Mouse (Mus musculus) pancreas, adult 10 weeks (tissue): ENCODE data around the gene Nxnl1. TPM values are rescaled to one million over a fixed set of nuclear protein-coding genes. Genes with fewer than 3 reads are reported as not detected.

Experiments used
- polyA plus RNA-seq: library from polyadenylated mRNA; stranded (reverse); fragments of 350-450 nt; fragmentation: Illumina TruSeq; extraction: RNeasy Lipid Tissue Mini Kit (QIAGEN cat#74804); gene quantifications from one replicate; pipeline ENCODE4 v1.2.3, GENCODE M21; 2015; ENCODE audit warnings: low read depth, low replicate concordance; ENCODE audit not compliant: insufficient read depth

Gene Nxnl1
- not detected for polyA plus RNA-seq

DNA sequence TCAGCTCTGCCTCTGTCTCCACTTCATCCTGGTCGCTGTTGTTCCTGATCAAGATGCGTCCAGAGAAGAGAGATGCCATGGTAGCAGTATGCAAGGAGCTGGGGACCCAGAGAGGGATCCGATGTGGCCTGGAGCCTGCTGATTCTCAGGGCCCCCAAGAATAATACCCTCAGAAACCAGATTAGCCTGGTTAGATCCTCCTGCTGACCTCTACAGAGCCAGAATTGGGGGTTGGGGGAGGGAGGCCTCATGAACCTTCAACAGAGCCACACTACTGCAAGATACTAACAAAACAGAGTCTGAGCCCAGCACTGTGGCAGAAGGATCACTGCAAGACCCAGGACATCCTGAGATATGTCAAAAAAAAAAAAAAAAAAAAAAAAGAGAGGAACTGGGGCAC, at the start of gene Nxnl1:
Gene Nxnl1, minus strand, starts transcription at position 101 of the 400 bp plus-strand sequence.

DNA sequence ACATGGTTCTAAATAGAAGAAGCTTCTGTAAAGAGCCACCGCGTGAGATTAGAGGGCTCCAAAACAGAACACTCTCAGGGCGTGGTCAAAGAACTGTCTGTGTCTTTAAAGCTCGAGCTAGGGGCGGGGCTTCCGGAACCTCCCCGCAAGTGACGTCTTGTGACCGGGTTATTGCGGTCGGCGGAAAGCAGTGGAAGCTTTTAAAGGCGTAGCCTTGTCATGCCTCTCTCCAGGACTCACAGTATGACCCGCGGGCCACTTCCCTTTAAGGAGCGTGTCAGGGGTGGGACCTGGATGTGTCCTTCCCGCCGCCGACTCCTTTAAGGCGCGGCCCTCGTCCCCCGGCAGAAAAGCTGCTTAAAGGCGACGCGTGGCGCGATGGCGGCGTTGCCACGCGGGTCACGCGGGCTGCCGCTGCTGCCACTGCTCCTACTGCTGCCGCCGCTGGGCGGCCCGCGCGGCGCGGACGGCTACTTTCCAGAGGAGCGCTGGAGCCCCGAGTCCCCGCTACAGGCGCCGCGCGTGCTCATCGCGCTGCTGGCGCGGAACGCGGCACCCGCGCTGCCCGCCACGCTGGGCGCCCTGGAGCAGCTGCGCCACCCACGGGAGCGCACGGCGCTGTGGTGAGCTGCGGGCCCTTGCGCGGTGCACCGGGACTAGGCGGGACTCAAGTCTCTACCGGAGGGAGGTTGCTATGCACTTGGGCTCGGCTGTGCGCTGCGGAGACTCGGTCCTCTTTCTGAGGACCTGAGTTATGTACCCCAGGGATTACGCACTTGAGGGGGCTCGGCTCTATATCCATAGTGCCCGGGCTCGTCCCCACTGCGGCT, 44.6 kb upstream of the Nxnl1 start, which contains the start of gene Colgalt1:
Gene Colgalt1, plus strand, starts transcription at position 177 of the 830 bp plus-strand sequence.

DNA sequence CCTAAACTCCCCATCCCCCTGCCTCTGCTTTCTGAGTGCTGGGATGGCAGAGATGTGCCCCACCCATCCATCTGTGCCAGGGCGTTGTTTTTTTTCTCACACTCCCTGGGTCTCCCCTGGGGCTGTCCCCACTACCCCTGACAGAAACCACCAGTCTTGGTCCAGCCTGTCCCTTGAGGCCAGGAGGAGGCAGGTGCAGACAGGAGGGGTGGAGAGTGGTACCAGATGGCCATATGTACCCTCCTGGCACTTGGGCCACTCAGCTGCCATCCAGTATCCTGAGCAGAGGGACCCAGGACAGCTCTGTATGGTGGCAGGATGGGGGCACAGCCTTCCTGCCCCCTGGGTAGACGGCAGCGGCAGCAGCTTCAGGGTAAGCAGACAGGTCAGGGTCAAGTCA, 31.1 kb upstream of the Nxnl1 start, which contains the start of gene Fam129c:
Gene Fam129c, plus strand, starts transcription at position 198 of the 400 bp plus-strand sequence.

DNA sequence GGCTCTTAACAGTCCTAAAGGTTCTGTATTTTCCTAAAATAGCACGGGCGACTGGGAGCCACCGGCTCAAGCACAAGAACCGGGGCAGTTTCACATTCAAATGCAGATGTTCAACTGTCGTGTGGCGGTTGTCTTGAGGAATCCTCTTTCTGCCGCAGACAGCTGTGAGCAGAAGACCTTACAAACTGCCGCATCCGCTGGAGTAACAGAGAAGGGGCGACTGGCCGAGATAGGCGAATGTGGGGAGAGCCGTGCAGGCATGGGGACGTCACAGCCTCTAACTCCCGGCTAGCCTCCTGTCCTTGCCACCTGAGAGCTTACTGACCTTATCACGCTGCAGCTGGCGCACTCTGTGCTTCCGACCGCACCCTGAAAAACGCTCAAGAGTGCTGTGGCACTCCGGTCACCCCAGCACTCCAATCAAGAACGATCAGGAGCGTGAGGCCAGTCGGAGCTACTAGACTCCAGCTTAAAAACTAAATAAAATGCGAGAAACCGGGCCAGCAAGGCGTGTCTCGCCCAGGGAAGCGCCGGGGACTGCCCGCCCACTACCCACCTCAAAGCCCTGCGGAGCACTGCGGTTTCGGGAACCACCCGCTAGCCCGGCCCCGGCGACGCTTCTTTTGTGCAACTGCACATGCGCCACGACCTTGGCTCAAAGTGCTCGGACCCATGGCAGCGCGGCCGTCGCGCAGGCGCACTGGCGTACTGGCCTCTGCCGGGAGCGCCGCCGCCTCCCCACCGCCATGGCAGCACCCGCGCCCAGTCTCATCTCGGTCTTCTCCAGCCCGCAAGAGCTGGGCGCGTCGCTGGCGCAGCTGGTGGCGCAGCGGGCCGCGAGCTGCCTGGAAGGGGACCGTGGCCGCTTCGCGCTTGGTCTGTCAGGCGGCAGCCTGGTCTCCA, 25.3 kb upstream of the Nxnl1 start, which contains the start of gene Pgls:
Gene Pgls, plus strand, starts transcription at position 706 of the 903 bp plus-strand sequence.

DNA sequence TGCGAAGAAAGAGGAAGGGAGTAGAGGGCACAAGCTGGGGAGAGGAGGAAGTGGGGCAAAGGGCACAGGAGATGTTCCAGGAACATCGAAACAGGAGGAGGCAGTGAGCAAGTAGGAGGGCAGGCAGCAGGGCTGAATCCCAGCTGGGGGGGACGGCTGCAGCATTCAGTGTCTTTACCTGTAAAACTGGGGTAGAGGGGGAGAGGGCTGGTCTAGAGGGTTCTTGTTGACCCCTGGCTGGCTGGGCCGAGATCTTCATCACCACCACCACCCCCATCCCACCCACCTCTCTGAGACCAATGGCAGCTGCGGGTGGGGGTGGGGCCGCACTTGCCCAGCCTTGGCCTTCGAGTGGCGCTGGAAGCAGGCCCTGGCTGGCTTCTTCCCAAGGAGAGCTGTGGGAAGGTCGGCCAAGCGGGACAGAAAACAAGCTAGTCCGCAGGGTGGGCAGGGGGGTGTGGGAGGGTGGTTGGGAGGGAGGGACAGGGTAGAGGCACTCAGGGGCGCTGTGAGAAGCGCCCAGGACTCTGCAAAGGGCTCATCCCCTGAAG, 2.1 kb upstream of the Nxnl1 start, which contains the start of gene Slc27a1:
Gene Slc27a1, plus strand, starts transcription at position 496 of the 551 bp plus-strand sequence.

DNA sequence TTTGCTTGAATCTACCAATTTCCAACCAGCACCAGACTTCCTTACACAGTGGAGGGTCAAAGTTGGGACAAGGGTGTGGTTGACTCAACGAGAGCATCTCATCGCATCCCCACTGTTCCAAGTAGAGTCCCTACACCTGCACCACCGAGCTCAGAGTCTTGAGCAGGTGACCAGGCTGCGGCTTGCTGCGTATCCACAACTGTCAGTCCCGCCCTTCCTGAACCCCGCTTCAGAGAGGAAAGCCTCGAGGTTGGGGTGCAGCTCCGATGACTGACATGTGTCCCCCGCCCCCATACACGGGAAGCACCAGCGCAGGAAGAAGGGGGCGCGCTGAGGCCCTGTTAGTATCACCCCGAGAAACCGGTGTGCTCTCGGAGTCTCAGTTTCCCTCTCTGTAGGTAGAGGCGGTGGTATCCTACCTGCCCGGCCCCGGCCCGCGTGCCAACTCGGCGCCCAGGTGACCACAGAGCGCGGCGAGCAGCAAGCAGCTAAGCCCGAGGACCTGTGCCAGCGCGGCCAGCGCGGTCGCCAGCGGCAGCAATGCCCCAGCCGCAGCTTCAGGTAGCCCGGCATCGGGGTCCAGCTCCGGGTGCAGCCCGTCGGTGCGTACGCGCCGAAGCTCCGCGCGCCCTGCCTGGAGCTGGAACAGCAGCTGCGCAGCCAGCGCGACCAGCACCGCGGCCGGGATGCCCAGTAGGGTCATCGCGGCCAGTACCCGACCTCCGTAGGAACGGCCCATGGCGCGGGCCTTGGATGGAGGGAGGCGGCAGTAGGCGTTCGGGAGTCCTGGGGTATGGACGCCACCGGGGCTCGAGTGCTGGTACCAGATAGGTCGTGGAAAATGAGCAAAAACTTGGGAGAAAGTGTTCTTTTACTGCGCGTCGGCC, 8.1 kb downstream of the Nxnl1 start, which contains the start of gene Tmem221:
Gene Tmem221, minus strand, starts transcription at position 801 of the 887 bp plus-strand sequence.

DNA sequence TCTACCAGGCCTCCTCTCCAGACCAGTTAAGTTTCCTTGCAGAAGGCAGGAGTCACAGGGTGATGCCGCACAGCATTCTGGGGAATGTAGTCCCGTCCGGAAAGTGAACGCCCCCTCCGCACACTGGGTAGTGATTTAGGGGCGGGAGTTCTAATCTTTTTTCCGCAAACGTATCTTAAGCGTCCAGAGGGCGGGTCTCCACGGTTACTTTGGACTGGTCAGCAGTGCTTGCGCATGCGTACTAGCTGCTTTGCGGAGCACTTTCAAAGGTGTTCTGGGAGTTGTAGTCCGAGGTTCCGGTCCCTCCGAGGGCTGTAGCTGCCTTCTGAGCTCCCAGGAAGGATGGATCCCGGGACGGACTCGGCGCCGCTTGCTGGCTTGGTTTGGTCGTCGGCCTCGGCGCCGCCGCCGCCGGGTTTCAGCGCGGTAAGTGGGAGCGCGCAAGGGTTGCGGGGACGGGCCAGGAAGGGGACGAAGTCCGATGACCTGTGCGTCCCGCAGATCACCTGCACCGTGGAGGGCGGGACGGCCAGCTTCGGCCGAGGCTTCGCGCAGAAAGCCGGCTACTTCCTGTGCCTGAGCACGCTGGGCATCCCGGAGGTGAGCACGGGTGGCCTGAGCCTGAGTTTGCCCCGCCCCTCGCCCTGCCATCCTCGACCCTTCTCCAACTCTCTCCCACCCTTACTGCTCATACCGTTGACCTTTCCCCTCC, 23.6 kb downstream of the Nxnl1 start, which contains the start of gene Mvb12a:
Gene Mvb12a, plus strand, starts transcription at position 291 of the 712 bp plus-strand sequence.

DNA sequence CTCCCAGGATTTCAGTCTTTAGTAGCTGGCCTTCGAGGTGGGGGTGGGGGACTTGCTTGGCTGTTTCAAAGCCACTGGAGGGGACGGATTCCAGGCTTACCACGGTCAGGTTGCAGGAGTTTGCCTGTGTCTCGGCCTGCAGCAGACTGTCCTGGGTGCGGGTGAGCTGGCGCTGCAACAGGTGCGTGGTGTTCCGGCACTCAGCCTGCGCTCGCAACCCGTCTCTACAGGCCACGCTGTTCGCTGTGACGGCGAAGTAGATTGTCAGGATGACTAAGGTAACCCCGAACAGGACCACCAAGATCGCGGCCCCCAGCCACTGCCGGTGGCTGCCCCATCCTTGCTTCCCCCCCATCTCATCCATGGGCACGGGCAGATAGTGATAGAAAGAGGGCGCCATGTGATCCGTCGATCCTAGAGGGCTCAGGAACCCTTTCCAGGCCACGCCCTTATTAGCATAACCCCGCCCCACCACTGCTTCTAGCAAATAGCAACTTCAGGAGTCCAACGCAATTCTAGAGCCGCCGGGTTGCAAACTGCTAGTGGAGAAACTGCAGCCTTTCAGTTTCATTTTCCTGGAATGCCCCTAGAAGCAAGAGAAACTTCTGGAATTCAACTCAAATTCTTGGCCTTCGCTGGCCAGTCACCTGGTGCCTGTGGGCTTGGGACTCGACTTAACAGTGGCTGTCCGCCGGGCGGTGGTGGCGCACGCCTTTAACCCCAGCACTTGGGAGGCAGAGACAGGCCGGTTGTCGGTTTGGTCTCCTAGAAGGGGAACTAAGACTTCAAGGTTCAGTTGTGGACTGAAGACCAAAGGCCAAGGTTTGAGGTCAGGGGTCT, 29.2 kb downstream of the Nxnl1 start, which contains the start of gene Bst2:
Gene Bst2, minus strand, starts transcription at position 429 of the 840 bp plus-strand sequence.

DNA sequence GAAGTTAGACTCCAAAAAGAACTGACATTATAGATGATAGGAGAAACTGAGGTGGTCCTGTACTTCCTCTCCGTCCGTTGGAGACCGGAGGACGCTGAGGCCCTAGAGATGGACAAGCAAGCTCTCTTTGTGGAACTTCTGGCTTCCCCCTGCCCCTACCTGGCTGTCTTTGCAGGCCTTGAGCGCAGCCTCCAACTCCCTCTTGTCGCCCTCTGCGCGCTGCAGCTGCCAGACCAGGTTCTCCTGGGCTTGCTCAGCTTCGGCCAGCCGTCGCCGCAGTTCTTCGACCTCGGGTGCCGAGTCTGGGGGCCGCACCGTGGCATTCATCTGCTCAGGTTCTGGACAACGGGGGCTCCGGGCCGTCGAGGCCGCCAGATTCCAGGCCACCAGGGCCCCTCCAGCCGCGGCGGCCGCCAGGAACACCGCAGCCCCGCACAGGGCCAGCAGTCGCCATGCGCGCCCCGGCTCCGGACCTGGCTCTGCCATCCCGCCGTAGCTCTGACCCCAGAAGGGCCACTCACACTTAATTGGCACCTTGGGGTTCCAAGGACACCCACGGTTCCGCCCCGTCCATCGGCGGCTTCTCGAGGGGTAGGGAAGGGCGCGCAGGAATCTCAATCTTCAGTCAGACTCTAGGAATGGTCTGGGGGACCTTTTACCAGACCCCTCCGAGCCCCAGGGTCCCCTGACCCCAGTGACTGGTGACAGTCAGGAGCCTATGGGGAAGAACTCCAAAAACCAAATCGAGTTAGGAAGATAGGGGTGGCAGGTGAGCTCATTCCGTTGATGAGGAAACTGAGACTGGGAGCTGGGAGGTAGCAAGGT, 41.0 kb downstream of the Nxnl1 start, which contains the start of gene Ccdc194:
Gene Ccdc194, minus strand, starts transcription at position 486 of the 825 bp plus-strand sequence.

DNA sequence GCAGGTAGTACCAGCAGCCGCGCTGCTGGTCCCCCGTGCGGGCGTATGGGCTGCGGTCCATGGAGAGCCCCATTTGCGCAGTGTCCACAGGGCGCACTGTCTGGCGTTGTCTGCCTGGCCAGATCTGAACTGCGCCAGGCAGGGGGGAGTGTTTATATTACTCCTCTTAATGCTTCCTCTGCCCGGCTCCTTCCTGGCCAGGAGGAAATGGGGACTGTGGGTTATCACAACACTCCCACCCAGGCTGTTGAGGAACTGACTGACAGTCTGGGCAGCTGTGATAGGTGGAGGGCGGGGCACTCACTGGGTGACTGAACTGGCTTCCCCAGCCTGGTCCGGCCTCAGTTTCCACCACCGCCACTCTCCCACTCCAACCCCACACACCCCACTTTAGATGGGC, 54.8 kb downstream of the Nxnl1 start, which contains the start of gene Plvap:
Gene Plvap, minus strand, starts transcription at position 109 of the 400 bp plus-strand sequence.

Other genes starting within 250 kb of the Nxnl1 start
- gene Use1, start 199.8 kb downstream of the Nxnl1 start, polyA plus RNA-seq: 66.0 TPM
- gene Ocel1, start 195.3 kb downstream of the Nxnl1 start, polyA plus RNA-seq: 4.2 TPM
- gene Nr2f6, start 184.6 kb downstream of the Nxnl1 start, polyA plus RNA-seq: 19.9 TPM
- 21.8 TPM for gene Ushbp1, start 170.8 kb downstream of the Nxnl1 start, polyA plus RNA-seq
- 24.6 TPM for gene Babam1, start 169.7 kb downstream of the Nxnl1 start, polyA plus RNA-seq
- not detected for gene Ankle1, start 160.6 kb downstream of the Nxnl1 start, polyA plus RNA-seq
- gene Abhd8, start 102.9 kb downstream of the Nxnl1 start, polyA plus RNA-seq: 4.1 TPM
- gene Mrpl34, start 101.6 kb downstream of the Nxnl1 start, polyA plus RNA-seq: 18.8 TPM
- 13.0 TPM for gene Dda1, start 97.4 kb downstream of the Nxnl1 start, polyA plus RNA-seq
- 4.7 TPM for gene Ano8, start 80.6 kb downstream of the Nxnl1 start, polyA plus RNA-seq
- gene Gtpbp3, start 78.5 kb downstream of the Nxnl1 start, polyA plus RNA-seq: 7.9 TPM
- gene Plvap, start 54.8 kb downstream of the Nxnl1 start, polyA plus RNA-seq: 236 TPM
- gene Ccdc194, start 40.9 kb downstream of the Nxnl1 start, polyA plus RNA-seq: not detected
- 43.2 TPM for gene Bst2, start 29.1 kb downstream of the Nxnl1 start, polyA plus RNA-seq
- 48.0 TPM for gene Mvb12a, start 23.7 kb downstream of the Nxnl1 start, polyA plus RNA-seq
- 3.8 TPM for gene Tmem221, start 7.7 kb downstream of the Nxnl1 start, polyA plus RNA-seq
- gene Slc27a1, start 2.3 kb upstream of the Nxnl1 start, polyA plus RNA-seq: 33.1 TPM
- gene Pgls, start 25.6 kb upstream of the Nxnl1 start, polyA plus RNA-seq: 39.9 TPM
- 1.00 TPM for gene Fam129c, start 31.0 kb upstream of the Nxnl1 start, polyA plus RNA-seq
- gene Colgalt1, start 44.4 kb upstream of the Nxnl1 start, polyA plus RNA-seq: 17.5 TPM
- 2.6 TPM for gene Unc13a, start 105.2 kb upstream of the Nxnl1 start, polyA plus RNA-seq
- 4.8 TPM for gene Jak3, start 109.7 kb upstream of the Nxnl1 start, polyA plus RNA-seq
- gene Insl3, start 122.6 kb upstream of the Nxnl1 start, polyA plus RNA-seq: not detected
- 2.7 TPM for gene B3gnt3, start 135.2 kb upstream of the Nxnl1 start, polyA plus RNA-seq
- 0.92 TPM for gene Fcho1, start 159.1 kb upstream of the Nxnl1 start, polyA plus RNA-seq